Mouse (Mus musculus) 3134 (cell line): ENCODE results near the gene Cntnap1.

Experiments
- DNase-seq: peaks from one replicate; pipeline ENCODE4 v3.0.0-alpha.2; 2011; ENCODE audit warnings: low spot score; ENCODE audit not compliant: insufficient read length; ENCODE audit errors: extremely low read depth

The Cntnap1 gene

GRCm38 (mm10) chr11:101169301-101170107 lies 819 bp upstream of the Cntnap1 start:
- DNase-seq, result no peak

- DNase-seq, result peak; percentile 96
These were observed 688 bp downstream of the Cntnap1 start, which contains the start of gene Plekhh3 for GRCm38 (mm10) chr11:101170811-101171610. Plekhh3 (minus strand) TSS chr11:101171351.

- peak; percentile 92 for DNase-seq
These were observed 1.6 kb downstream of the Cntnap1 start for GRCm38 (mm10) chr11:101171721-101172433.

- DNase-seq, result no peak
These were observed 2.1 kb downstream of the Cntnap1 start for GRCm38 (mm10) chr11:101172434-101172815.

GRCm38 (mm10) chr11:101173112-101173511 lies 2.8 kb downstream of the Cntnap1 start:
- DNase-seq, result peak; percentile 79

- DNase-seq, result peak; percentile 93
These were observed 3.5 kb downstream of the Cntnap1 start for GRCm38 (mm10) chr11:101173631-101174388.

- DNase-seq, result peak; percentile 67
These were observed 4.0 kb downstream of the Cntnap1 start for GRCm38 (mm10) chr11:101174389-101174745.

GRCm38 (mm10) chr11:101174851-101175628 lies 4.7 kb downstream of the Cntnap1 start, which contains the start of gene Ccr10:
Ccr10 (minus strand) TSS chr11:101175443.
- DNase-seq, result peak; percentile 49

- DNase-seq, result no peak
These were observed 5.4 kb downstream of the Cntnap1 start for GRCm38 (mm10) chr11:101175636-101176116.

- no peak for DNase-seq
These were observed 5.9 kb downstream of the Cntnap1 start for GRCm38 (mm10) chr11:101176117-101176691.

- DNase-seq, result no peak
These were observed 6.8 kb downstream of the Cntnap1 start for GRCm38 (mm10) chr11:101176933-101177773.

- DNase-seq, result no peak
These were observed 8.0 kb downstream of the Cntnap1 start for GRCm38 (mm10) chr11:101178061-101179058.

- DNase-seq, result no peak
These were observed 9.0 kb downstream of the Cntnap1 start for GRCm38 (mm10) chr11:101179306-101179705.

GRCm38 (mm10) chr11:101180261-101180660 lies 9.9 kb downstream of the Cntnap1 start:
- no peak for DNase-seq

GRCm38 (mm10) chr11:101180846-101181740 lies 10.8 kb downstream of the Cntnap1 start:
- no peak for DNase-seq

- no peak for DNase-seq
These were observed 11.6 kb downstream of the Cntnap1 start for GRCm38 (mm10) chr11:101181961-101182360.
